Mouse (Mus musculus): ENCODE measurements around the gene Prim2.

DNA sequence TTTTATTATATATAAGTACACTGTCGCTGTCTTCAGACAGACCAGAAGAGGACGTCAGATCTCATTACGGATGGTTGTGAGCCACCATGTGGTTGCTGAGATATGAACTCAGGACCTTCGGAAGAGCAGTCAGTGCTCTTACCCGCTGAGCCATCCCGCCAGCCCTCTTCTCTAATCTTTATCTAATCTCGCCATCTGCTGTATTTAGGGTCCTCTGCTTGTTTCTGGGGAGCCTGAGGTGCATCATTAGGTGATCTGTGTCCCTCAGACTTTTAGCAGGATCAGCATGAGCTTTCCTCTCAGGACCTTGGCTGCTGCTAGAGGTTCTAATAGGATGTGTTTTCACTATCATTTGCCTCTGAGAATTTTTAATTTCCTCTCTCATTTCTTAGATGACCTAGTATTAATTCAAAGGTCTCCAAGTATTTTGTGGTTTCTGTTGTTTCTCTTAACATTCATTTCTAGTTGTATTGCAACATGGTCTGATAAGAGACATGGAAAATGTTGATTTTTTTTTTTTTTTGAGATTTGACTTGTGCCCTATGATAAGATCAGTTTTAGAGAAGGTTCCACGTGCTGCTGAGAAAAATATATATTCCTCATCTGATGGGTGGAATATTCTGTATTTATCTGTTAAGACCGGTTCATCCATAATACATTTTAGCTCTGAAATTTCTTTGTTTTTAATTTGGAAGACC, 49.4 kb downstream of the Prim2 start:
- no peak for TF ChIP-seq TAL1 (IDR thresholded peaks at IDR 0.05; ENCODE audit: low read length)
- no peak for TF ChIP-seq GATA1 (IDR thresholded peaks at IDR 0.05; ENCODE audit: low read length)
